Mouse (Mus musculus): ENCODE measurements around the gene Arnt2. TPM values are rescaled to one million over a fixed set of nuclear protein-coding genes. Genes with fewer than 3 reads are reported as not detected.

The Arnt2 gene
- not detected in 2 replicates for total RNA-seq (2017)

GRCm38 (mm10) chr7:84409896-84410521, at the start of gene Arnt2:
Gene Arnt2 (minus strand): TSS chr7:84410176.
- ATAC-seq (replicated peaks; ENCODE audit: low read depth, poor library complexity, severe bottlenecking), result no peak

GRCm38 (mm10) chr7:84451681-84452080, 41.7 kb upstream of the Arnt2 start:
- ATAC-seq (replicated peaks; ENCODE audit: low read depth, poor library complexity, severe bottlenecking), result no peak

- no peak for ATAC-seq (replicated peaks; ENCODE audit: low read depth, poor library complexity, severe bottlenecking)
These were observed 39.1 kb upstream of the Arnt2 start for GRCm38 (mm10) chr7:84449066-84449465.

- ATAC-seq (replicated peaks; ENCODE audit: low read depth, poor library complexity, severe bottlenecking), result no peak
These were observed 38.5 kb upstream of the Arnt2 start for GRCm38 (mm10) chr7:84448512-84448911.

GRCm38 (mm10) chr7:84447740-84448435, 37.9 kb upstream of the Arnt2 start:
- ATAC-seq (replicated peaks; ENCODE audit: low read depth, poor library complexity, severe bottlenecking), result no peak

GRCm38 (mm10) chr7:84447060-84447459, 37.1 kb upstream of the Arnt2 start:
- peak; percentile 99 for ATAC-seq (replicated peaks; ENCODE audit: low read depth, poor library complexity, severe bottlenecking)

- ATAC-seq (replicated peaks; ENCODE audit: low read depth, poor library complexity, severe bottlenecking), result no peak
These were observed 32.5 kb upstream of the Arnt2 start for GRCm38 (mm10) chr7:84442343-84442911.

GRCm38 (mm10) chr7:84439606-84440005, 29.6 kb upstream of the Arnt2 start:
- no peak for ATAC-seq (replicated peaks; ENCODE audit: low read depth, poor library complexity, severe bottlenecking)

GRCm38 (mm10) chr7:84434901-84435300, 24.9 kb upstream of the Arnt2 start:
- no peak for ATAC-seq (replicated peaks; ENCODE audit: low read depth, poor library complexity, severe bottlenecking)

GRCm38 (mm10) chr7:84432151-84432550, 22.2 kb upstream of the Arnt2 start:
- no peak for ATAC-seq (replicated peaks; ENCODE audit: low read depth, poor library complexity, severe bottlenecking)

GRCm38 (mm10) chr7:84427221-84427620, 17.2 kb upstream of the Arnt2 start:
- no peak for ATAC-seq (replicated peaks; ENCODE audit: low read depth, poor library complexity, severe bottlenecking)

- ATAC-seq (replicated peaks; ENCODE audit: low read depth, poor library complexity, severe bottlenecking), result no peak
These were observed 14.9 kb upstream of the Arnt2 start for GRCm38 (mm10) chr7:84424670-84425385.

- no peak for ATAC-seq (replicated peaks; ENCODE audit: low read depth, poor library complexity, severe bottlenecking)
These were observed 11.8 kb upstream of the Arnt2 start for GRCm38 (mm10) chr7:84421753-84422152.

GRCm38 (mm10) chr7:84421291-84421665, 11.3 kb upstream of the Arnt2 start:
- no peak for ATAC-seq (replicated peaks; ENCODE audit: low read depth, poor library complexity, severe bottlenecking)

GRCm38 (mm10) chr7:84420581-84421290, 10.8 kb upstream of the Arnt2 start:
- no peak for ATAC-seq (replicated peaks; ENCODE audit: low read depth, poor library complexity, severe bottlenecking)

- no peak for ATAC-seq (replicated peaks; ENCODE audit: low read depth, poor library complexity, severe bottlenecking)
These were observed 7.5 kb upstream of the Arnt2 start for GRCm38 (mm10) chr7:84417441-84417840.

GRCm38 (mm10) chr7:84412570-84412969, 2.6 kb upstream of the Arnt2 start:
- no peak for ATAC-seq (replicated peaks; ENCODE audit: low read depth, poor library complexity, severe bottlenecking)

- ATAC-seq (replicated peaks; ENCODE audit: low read depth, poor library complexity, severe bottlenecking), result no peak
These were observed 608 bp downstream of the Arnt2 start for GRCm38 (mm10) chr7:84409241-84409895.

GRCm38 (mm10) chr7:84408282-84408681, 1.7 kb downstream of the Arnt2 start:
- no peak for ATAC-seq (replicated peaks; ENCODE audit: low read depth, poor library complexity, severe bottlenecking)

GRCm38 (mm10) chr7:84403371-84403770, 6.6 kb downstream of the Arnt2 start:
- no peak for ATAC-seq (replicated peaks; ENCODE audit: low read depth, poor library complexity, severe bottlenecking)

Data from common myeloid progenitor, adult 5-6 weeks (primary cell).